Mouse (Mus musculus) midbrain, postnatal 0 days (tissue): ENCODE measurements around the gene Pa2g4. TPM values are rescaled to one million over a fixed set of nuclear protein-coding genes. Genes with fewer than 3 reads are reported as not detected.

ENCODE experiments used
- ATAC-seq: fragments of 200-750 bp; cut with Nextera tagmentation; 2 replicates; pipeline ENCODE4 v1.8.0; 2017; ENCODE audit warnings: moderate number of reproducible peaks, mild to moderate bottlenecking, moderate TSS enrichment, moderate library complexity; ENCODE audit not compliant: low FRiP score
- DNase-seq: peaks from one replicate; pipeline ENCODE4 v3.0.0-alpha.2; 2015; ENCODE audit warnings: low spot score
- H3K27ac ChIP-seq: fragments of 300-500 bp; sonication (generic); 2 replicates; pipeline ENCODE4 v1.5.1; 2014; ENCODE audit warnings: low read depth, mild to moderate bottlenecking, low read length, mixed read lengths
- H3K27me3 ChIP-seq: fragments of 300-500 bp; sonication (generic); 2 replicates; pipeline ENCODE4 v1.6.1; 2014; ENCODE audit warnings: low read length, control low read depth, mixed read lengths; ENCODE audit not compliant: insufficient read depth
- H3K36me3 ChIP-seq: fragments of 300-500 bp; sonication (generic); 2 replicates; pipeline ENCODE4 v1.6.1; 2014; ENCODE audit warnings: low read length, control low read depth, mixed read lengths; ENCODE audit not compliant: insufficient read depth
- H3K4me1 ChIP-seq: fragments of 300-500 bp; sonication (generic); 2 replicates; pipeline ENCODE4 v1.6.1; 2014; ENCODE audit warnings: mild to moderate bottlenecking, control low read depth, antibody characterized with exemption, low read length, mixed read lengths; ENCODE audit not compliant: insufficient read depth
- H3K4me2 ChIP-seq: fragments of 300-500 bp; sonication (generic); 2 replicates; pipeline ENCODE4 v1.6.1; 2014; ENCODE audit warnings: low read depth, mild to moderate bottlenecking, low read length, mixed read lengths; ENCODE audit not compliant: poor library complexity, severe bottlenecking
- H3K4me3 ChIP-seq: fragments of 300-500 bp; sonication (generic); 2 replicates; pipeline ENCODE4 v1.5.1; 2014; ENCODE audit warnings: low read depth, mild to moderate bottlenecking, low read length, moderate library complexity
- H3K9ac ChIP-seq: fragments of 300-500 bp; sonication (generic); replicated peaks from 2 replicates; pipeline ENCODE4 v1.6.1; 2014; ENCODE audit warnings: mild to moderate bottlenecking, low read length, moderate library complexity, mixed read lengths; ENCODE audit not compliant: poor library complexity, severe bottlenecking
- H3K9me3 ChIP-seq: fragments of 300-500 bp; sonication (generic); 2 replicates; pipeline ENCODE4 v1.6.1; 2016; ENCODE audit warnings: low read length, control low read depth
- CTCF ChIP-seq: IDR thresholded peaks from 2 replicates; pipeline ENCODE4 v1.5.1; 2016; ENCODE audit warnings: antibody characterized with exemption, mild to moderate bottlenecking
- WGBS: fragments of 180-500 bp; shearing (Covaris S2); extraction: QIAGEN DNeasy Blood & Tissue Kit; methylation state at CpG from one replicate; pipeline ENCODE4 v1.1.7; 2014; 5-methylcytosine and 5-hydroxymethylcytosine counted together
- polyA plus RNA-seq: library from polyadenylated mRNA; unstranded; fragments of >200 nt; fragmentation: Nextera tagmentation; extraction: Ambion mirVana; gene quantifications from 2 replicates; pipeline ENCODE4 v1.2.1, GENCODE M21; 2015
- total RNA-seq: library from RNA; depleted of rRNA; stranded (reverse); fragments of >200 nt; gene quantifications from 2 replicates; pipeline ENCODE4 v1.2.3, GENCODE M21; 2014

Gene Pa2g4
- total and polyA plus RNA-seq, 2 experiments from 2014 or later = 78.0 to 107 TPM

DNA sequence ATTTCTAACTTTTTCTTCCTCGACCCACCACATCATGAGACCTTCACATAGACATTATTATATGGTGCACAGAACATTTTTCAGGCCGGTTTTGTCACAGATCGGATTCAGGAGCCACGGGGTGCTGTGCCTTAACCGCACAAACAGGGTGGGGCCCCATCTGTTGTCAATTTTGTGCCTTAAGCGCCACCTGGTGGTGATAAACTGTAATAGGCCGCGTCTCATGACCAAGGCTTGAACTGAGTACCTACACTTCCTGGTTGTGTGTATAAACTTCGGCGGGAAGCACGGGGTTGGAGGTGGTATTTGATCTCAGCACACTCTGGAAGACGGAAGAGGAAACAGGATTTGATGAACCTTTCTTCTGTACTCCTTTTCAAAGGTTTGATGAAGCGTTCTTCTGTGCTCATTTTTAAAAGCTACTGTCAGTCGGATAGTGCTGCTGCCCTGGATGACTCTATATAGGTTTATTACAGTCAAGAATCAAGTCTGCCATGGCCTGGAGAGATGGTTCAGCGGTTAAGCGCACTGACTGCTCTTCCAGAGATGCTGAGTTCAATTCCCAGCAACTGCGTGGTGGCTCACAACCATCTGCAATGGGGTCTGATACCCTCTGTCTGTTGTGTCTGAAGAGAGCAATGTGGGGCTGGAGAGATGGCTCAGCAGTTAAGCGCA is 29.4 kb downstream of the Pa2g4 start:
- 15% methylated on average over 18 of the region's 18 CpGs for WGBS
- H3K4me1 ChIP-seq = no peaks in the 10 kb centered on the region

DNA sequence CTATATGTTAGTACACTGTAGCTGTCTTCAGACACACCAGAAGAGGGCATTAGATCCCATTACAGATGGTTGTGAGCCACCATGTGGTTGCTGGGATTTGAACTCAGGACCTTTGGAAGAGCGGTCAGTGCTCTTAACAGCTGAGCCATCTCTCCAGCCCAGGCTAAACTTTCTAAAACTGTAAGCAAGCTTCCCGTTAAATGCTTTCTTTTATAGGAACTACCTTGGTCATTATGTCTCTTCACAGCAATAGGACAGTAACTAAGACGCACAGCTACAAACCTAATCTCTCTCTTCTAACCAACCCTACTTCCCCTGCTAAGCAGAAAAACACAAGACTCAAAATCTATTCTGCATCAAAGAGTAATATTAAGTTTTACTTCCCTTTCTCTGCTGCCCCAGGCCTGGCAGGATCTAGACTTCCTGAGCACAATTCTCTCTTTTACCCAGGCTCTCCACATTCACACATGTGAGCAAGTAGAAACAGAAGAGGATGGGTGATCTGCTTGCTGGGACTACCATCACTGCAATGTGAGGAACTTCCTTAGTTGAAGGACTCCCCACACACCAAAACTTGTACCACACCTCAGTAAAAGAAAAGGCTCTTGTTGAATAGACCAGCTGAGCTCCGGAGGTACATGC is 30.0 kb downstream of the Pa2g4 start:
- Histone ChIP-seq H3K9me3 (no peaks in the 10 kb centered on the region), H3K36me3 (no peaks in the 10 kb centered on the region), H3K4me1 (no peaks in the 10 kb centered on the region), H3K9ac (no peak overlapping the region), H3K4me3 (0 out of 2 replicates have a peak overlapping the region, but pooled peaks have one; percentile 5), H3K4me2 (peak overlapping the region; percentile 31), H3K27ac (no peak overlapping the region), H3K27me3 (no peaks in the 10 kb centered on the region)
- DNase-seq (no peak), ATAC-seq (no peak; the same call in 1 of the 2 replicates)
- 70% methylated on average over 4 of the region's 4 CpGs for WGBS
- TF ChIP-seq CTCF = no peak

More for the DNA sequence above, 29.4 kb downstream of the Pa2g4 start:
- DNase-seq = peak; percentile 90
- Histone ChIP-seq H3K27ac (no peak overlapping the region), H3K36me3 (no peaks in the 10 kb centered on the region), H3K4me3 (0 out of 2 replicates have a peak overlapping the region, but pooled peaks have one; percentile 5), H3K9ac (no peak overlapping the region), H3K27me3 (no peaks in the 10 kb centered on the region), H3K9me3 (no peaks in the 10 kb centered on the region), H3K4me2 (peak overlapping the region; percentile 31)
- peak; percentile 63; the same call in 1 of the 2 replicates for ATAC-seq
- TF ChIP-seq CTCF = peak; percentile 93

DNA sequence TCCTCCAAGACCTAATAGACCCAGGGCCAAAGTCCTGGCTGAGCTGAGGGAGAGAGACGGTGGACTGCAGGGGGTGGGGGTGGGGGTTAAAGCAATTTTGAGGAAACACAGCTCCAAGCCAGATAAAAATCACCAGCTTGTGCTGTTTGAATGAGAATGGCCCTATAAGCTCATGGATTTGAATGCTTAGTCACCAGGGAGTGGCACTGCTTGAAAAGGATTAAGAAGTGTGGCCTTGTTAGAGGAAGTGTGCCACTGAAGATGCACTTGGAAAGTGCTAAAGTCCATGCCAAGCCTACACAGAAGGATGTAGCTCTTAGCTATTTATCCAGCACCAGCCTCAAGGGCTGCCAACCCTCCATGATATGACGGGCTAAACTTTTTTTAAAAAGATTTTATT is 30.6 kb downstream of the Pa2g4 start:
- DNase-seq (no peak), ATAC-seq (no peak)
- no peaks in the 10 kb centered on the region for H3K9me3 ChIP-seq
- H3K27ac ChIP-seq = no peak overlapping the region
- H3K27me3 ChIP-seq = no peaks in the 10 kb centered on the region
- no peak for TF ChIP-seq CTCF
- H3K9ac ChIP-seq = no peak overlapping the region
- H3K36me3 ChIP-seq = no peaks in the 10 kb centered on the region
- 73% methylated on average over 2 of the region's 2 CpGs for WGBS
- H3K4me1 ChIP-seq = no peaks in the 10 kb centered on the region
- no peak overlapping the region for H3K4me3 ChIP-seq
- H3K4me2 ChIP-seq = no peak overlapping the region

DNA sequence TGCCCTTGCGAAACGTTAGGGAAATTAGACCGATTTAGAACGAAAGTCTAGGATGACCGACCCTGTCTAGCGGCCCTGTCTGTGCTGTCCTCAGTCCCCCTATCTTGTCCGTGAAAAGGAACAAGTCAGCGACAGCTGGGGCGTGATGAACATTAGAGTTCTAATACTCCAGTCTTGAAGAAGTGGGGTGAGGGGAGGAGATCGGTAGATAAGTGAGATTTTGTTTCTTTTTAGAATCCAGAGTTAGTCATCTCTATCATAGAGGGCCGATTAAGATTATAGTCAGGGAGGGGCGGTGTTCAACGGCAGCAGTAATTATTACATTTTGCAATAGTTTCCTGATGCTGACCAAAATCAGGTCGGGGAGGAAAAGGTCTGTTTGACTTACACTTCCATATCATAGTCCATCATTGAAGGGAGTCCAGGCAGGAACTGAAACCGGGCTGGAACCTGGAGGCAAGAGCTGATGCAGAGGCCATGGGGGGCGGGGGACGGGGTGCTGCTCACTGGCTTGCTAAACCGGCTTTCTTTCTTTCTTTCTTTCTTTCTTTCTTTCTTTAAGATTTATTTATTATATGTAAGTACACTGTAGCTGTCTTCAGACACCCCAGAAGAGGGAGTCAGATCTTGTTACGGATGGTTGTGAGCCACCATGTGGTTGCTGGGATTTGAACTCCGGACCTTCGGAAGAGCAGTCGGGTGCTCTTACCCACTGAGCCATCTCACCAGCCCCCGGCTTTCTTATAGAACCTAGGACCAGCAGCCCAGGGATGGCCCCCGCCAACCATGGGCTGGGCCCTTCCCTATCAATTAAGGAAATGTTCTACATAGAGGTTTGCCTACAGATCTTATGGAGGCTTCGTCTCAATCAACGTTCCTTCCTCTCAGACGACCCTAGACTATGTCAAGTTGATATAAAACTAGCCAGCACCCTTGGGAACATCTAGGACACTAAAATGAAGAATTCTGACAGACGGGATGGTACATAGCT is 39.1 kb downstream of the Pa2g4 start:
- WGBS = 30% methylated on average over 28 of the region's 28 CpGs
- Histone ChIP-seq H3K36me3 (no peaks in the 10 kb centered on the region), H3K9me3 (no peaks in the 10 kb centered on the region), H3K27me3 (peaks cover 3% of the 10 kb centered on the region; the same call in 1 of the 2 replicates), H3K4me2 (peak overlapping the region; percentile 100), H3K27ac (no peak overlapping the region), H3K9ac (peak overlapping the region; percentile 65), H3K4me1 (no peaks in the 10 kb centered on the region; the same call in 1 of the 2 replicates), H3K4me3 (peak overlapping the region; percentile 71)
- TF ChIP-seq CTCF = no peak
- ATAC-seq (no peak), DNase-seq (no peak)

DNA sequence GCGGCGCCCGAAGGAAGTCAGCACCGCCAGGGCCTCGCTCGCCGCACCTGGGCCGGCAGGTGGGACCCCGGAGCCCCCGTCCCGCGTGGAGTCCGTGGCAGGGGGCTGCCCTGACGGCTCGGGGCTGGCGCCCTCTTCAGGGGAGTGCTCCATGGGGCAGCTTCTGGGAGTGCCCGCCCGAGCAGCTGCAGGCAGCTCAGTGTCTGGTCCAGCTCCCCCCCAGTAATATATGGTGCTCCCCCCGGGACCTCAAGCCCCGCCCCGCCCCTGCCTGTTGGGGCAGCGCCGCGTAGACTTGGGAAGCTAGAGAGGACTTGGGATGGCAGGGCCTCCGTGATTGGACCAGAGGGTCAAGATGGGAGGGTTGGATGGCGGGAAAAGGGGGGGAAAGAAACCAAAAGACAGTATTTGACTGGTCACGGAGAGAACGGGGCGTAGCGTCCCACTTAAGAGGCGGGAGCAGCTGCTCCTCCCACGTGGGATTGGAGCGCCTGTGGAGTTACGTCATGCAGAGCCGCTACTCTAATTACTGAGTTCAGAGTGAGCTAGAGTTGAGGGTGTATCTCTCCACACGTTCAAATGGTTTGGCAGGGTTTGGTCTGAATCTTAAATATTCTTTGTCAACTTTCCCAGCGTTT is 40.0 kb downstream of the Pa2g4 start, which contains the start of gene Esyt1:
Esyt1 (minus strand) TSS at position 201 of the 638 bp plus-strand sequence.
- peak within 1 kb of the TSS; percentile 38; the same call in 1 of the 2 replicates for H3K27ac ChIP-seq
- no peaks in the 10 kb centered on the region; the same call in 1 of the 2 replicates for H3K4me1 ChIP-seq
- H3K9ac ChIP-seq = peak within 1 kb of the TSS; percentile 65
- peak; percentile 54 for TF ChIP-seq CTCF
- DNase-seq (peak; percentile 97), ATAC-seq (peak; percentile 92)
- H3K4me2 ChIP-seq = peak within 1 kb of the TSS; percentile 100
- under 1% methylated on average over 37 of the region's 37 CpGs for WGBS
- no peaks in the 10 kb centered on the region for H3K9me3 ChIP-seq
- peak within 1 kb of the TSS; percentile 71 for H3K4me3 ChIP-seq
- peaks cover 3% of the 10 kb centered on the region; the same call in 1 of the 2 replicates for H3K27me3 ChIP-seq
- H3K36me3 ChIP-seq = no peaks in the 10 kb centered on the region
